Mouse (Mus musculus) adrenal gland, adult 2 months (tissue): ENCODE results near the gene Ipmk. TPM values are rescaled to one million over a fixed set of nuclear protein-coding genes. Genes with fewer than 3 reads are reported as not detected.

ENCODE experiments used
- DNase-seq: peaks from one replicate; pipeline ENCODE4 v3.0.0; 2021
- polyA plus RNA-seq: library from polyadenylated mRNA; depleted of rRNA; stranded (reverse); fragments of >200 nt; gene quantifications from 2 replicates; pipeline ENCODE4 v1.2.3, GENCODE M21; 2012
- total RNA-seq, 2 experiments: library from RNA; stranded (reverse); gene quantifications; 2 replicates each; pipeline ENCODE4 v1.2.3; 2021

The Ipmk gene
- total and polyA plus RNA-seq, 3 experiments, result 3.7 to 17.6 (median 13.8) TPM

GRCm38 (mm10) chr10:71340195-71340594 lies 7.4 kb upstream of the Ipmk start:
- no peak for DNase-seq

GRCm38 (mm10) chr10:71341290-71341689 lies 6.3 kb upstream of the Ipmk start:
- DNase-seq, result no peak

- DNase-seq, result no peak
These were observed 5.3 kb upstream of the Ipmk start for GRCm38 (mm10) chr10:71342030-71342805.

GRCm38 (mm10) chr10:71343130-71343529 lies 4.4 kb upstream of the Ipmk start:
- no peak for DNase-seq

- no peak for DNase-seq
These were observed 3.8 kb upstream of the Ipmk start for GRCm38 (mm10) chr10:71343567-71344265.

GRCm38 (mm10) chr10:71344579-71345143 lies 2.9 kb upstream of the Ipmk start, which contains the start of gene Cisd1:
Gene Cisd1, minus strand, starts transcription at chr10:71344954.
- peak; percentile 98 for DNase-seq

GRCm38 (mm10) chr10:71346106-71346505 lies 1.5 kb upstream of the Ipmk start:
- no peak for DNase-seq

- no peak for DNase-seq
These were observed 648 bp upstream of the Ipmk start for GRCm38 (mm10) chr10:71346722-71347508.

GRCm38 (mm10) chr10:71347964-71348636 lies 537 bp downstream of the Ipmk start:
- DNase-seq, result no peak

- DNase-seq, result peak; percentile 43
These were observed 1.2 kb downstream of the Ipmk start for GRCm38 (mm10) chr10:71348637-71349280.

GRCm38 (mm10) chr10:71349290-71349689 lies 1.7 kb downstream of the Ipmk start:
- no peak for DNase-seq

- DNase-seq, result no peak
These were observed 3.7 kb downstream of the Ipmk start for GRCm38 (mm10) chr10:71351301-71351700.

- no peak for DNase-seq
These were observed 6.3 kb downstream of the Ipmk start for GRCm38 (mm10) chr10:71353850-71354249.

- no peak for DNase-seq
These were observed 7.4 kb downstream of the Ipmk start for GRCm38 (mm10) chr10:71354947-71355346.

- no peak for DNase-seq
These were observed 13.5 kb downstream of the Ipmk start for GRCm38 (mm10) chr10:71361044-71361443.

GRCm38 (mm10) chr10:71361836-71362562 lies 14.4 kb downstream of the Ipmk start:
- no peak for DNase-seq

GRCm38 (mm10) chr10:71363440-71363839 lies 15.9 kb downstream of the Ipmk start:
- DNase-seq, result no peak

GRCm38 (mm10) chr10:71363858-71364257 lies 16.3 kb downstream of the Ipmk start:
- no peak for DNase-seq

- no peak for DNase-seq
These were observed 20.8 kb downstream of the Ipmk start for GRCm38 (mm10) chr10:71368128-71368940.
